Mouse (Mus musculus): Measurements from ENCODE around the gene Foxc2. TPM values are rescaled to one million over a fixed set of nuclear protein-coding genes. Genes with fewer than 3 reads are reported as not detected.

The Foxc2 gene
- polyA plus RNA-seq, 1 experiment = 0.80 TPM

GRCm38 (mm10) chr8:121118634-121119420 is 2.9 kb downstream of the Foxc2 start:
- no peak overlapping the region for H3K27ac ChIP-seq (ENCODE audit: control insufficient read depth, insufficient read depth, low read length)
- TF ChIP-seq CTCF (IDR thresholded peaks at IDR 0.05; ENCODE audit: borderline replicate concordance, control insufficient read depth, extremely low read depth, insufficient read depth, low read length, poor library complexity) (no peak), POLR2A (IDR thresholded peaks at IDR 0.05; ENCODE audit: control insufficient read depth, extremely low read depth, insufficient read depth, low read length, poor library complexity) (no peak)
- peaks cover 44% of the 10 kb centered on the region for H3K27me3 ChIP-seq (ENCODE audit: control insufficient read depth, insufficient read depth, low read length)
- H3K36me3 ChIP-seq (ENCODE audit: control insufficient read depth, insufficient read depth, low read length) = no peaks in the 10 kb centered on the region
- DNase-seq = no peak
- no peak overlapping the region for H3K4me3 ChIP-seq (ENCODE audit: control insufficient read depth, insufficient read depth, low read length)
- 22% methylated on average over 18 of the region's 18 CpGs for WGBS
- H3K4me1 ChIP-seq (replicated peaks; ENCODE audit: control insufficient read depth, insufficient read depth, low read length) = peaks cover 10% of the 10 kb centered on the region; the same call in 1 of the 2 replicates

GRCm38 (mm10) chr8:121119635-121120455 is 3.9 kb downstream of the Foxc2 start:
- 55% methylated on average over 12 of the region's 12 CpGs for WGBS
- no peak overlapping the region for H3K27ac ChIP-seq (ENCODE audit: control insufficient read depth, insufficient read depth, low read length)
- H3K27me3 ChIP-seq (ENCODE audit: control insufficient read depth, insufficient read depth, low read length) = peaks cover 42% of the 10 kb centered on the region
- H3K4me3 ChIP-seq (ENCODE audit: control insufficient read depth, insufficient read depth, low read length) = no peak overlapping the region
- no peak for TF ChIP-seq CTCF (IDR thresholded peaks at IDR 0.05; ENCODE audit: borderline replicate concordance, control insufficient read depth, extremely low read depth, insufficient read depth, low read length, poor library complexity)
- TF ChIP-seq POLR2A (IDR thresholded peaks at IDR 0.05; ENCODE audit: control insufficient read depth, extremely low read depth, insufficient read depth, low read length, poor library complexity) = no peak
- no peak for DNase-seq
- H3K4me1 ChIP-seq (replicated peaks; ENCODE audit: control insufficient read depth, insufficient read depth, low read length) = peaks cover 10% of the 10 kb centered on the region; the same call in 1 of the 2 replicates
- H3K36me3 ChIP-seq (ENCODE audit: control insufficient read depth, insufficient read depth, low read length) = no peaks in the 10 kb centered on the region

- H3K27ac ChIP-seq (ENCODE audit: control insufficient read depth, insufficient read depth, low read length) = no peak overlapping the region
- DNase-seq = no peak
- peaks cover 10% of the 10 kb centered on the region; the same call in 1 of the 2 replicates for H3K4me1 ChIP-seq (replicated peaks; ENCODE audit: control insufficient read depth, insufficient read depth, low read length)
- peaks cover 38% of the 10 kb centered on the region for H3K27me3 ChIP-seq (ENCODE audit: control insufficient read depth, insufficient read depth, low read length)
- 33% methylated on average over 17 of the region's 17 CpGs for WGBS
- no peak overlapping the region for H3K4me3 ChIP-seq (ENCODE audit: control insufficient read depth, insufficient read depth, low read length)
- no peaks in the 10 kb centered on the region for H3K36me3 ChIP-seq (ENCODE audit: control insufficient read depth, insufficient read depth, low read length)
- TF ChIP-seq CTCF (IDR thresholded peaks at IDR 0.05; ENCODE audit: borderline replicate concordance, control insufficient read depth, extremely low read depth, insufficient read depth, low read length, poor library complexity) (no peak), POLR2A (IDR thresholded peaks at IDR 0.05; ENCODE audit: control insufficient read depth, extremely low read depth, insufficient read depth, low read length, poor library complexity) (no peak)
Observed at GRCm38 (mm10) chr8:121120456-121121419, 4.8 kb downstream of the Foxc2 start.

- H3K4me1 ChIP-seq (replicated peaks; ENCODE audit: control insufficient read depth, insufficient read depth, low read length) = 0 out of 2 replicates have a peak, but pooled peaks cover 5% of the 10 kb centered on the region
- 62% methylated on average over 8 of the region's 8 CpGs for WGBS
- DNase-seq = no peak
- peaks cover 33% of the 10 kb centered on the region for H3K27me3 ChIP-seq (ENCODE audit: control insufficient read depth, insufficient read depth, low read length)
- no peak overlapping the region for H3K27ac ChIP-seq (ENCODE audit: control insufficient read depth, insufficient read depth, low read length)
- no peak for TF ChIP-seq POLR2A (IDR thresholded peaks at IDR 0.05; ENCODE audit: control insufficient read depth, extremely low read depth, insufficient read depth, low read length, poor library complexity)
- no peak for TF ChIP-seq CTCF (IDR thresholded peaks at IDR 0.05; ENCODE audit: borderline replicate concordance, control insufficient read depth, extremely low read depth, insufficient read depth, low read length, poor library complexity)
- H3K4me3 ChIP-seq (ENCODE audit: control insufficient read depth, insufficient read depth, low read length) = no peak overlapping the region
- no peaks in the 10 kb centered on the region for H3K36me3 ChIP-seq (ENCODE audit: control insufficient read depth, insufficient read depth, low read length)
Observed at GRCm38 (mm10) chr8:121121704-121122103, 5.7 kb downstream of the Foxc2 start.

- Histone ChIP-seq H3K27me3 (ENCODE audit: control insufficient read depth, insufficient read depth, low read length) (peaks cover 28% of the 10 kb centered on the region), H3K27ac (ENCODE audit: control insufficient read depth, insufficient read depth, low read length) (no peak overlapping the region), H3K4me3 (ENCODE audit: control insufficient read depth, insufficient read depth, low read length) (no peak overlapping the region), H3K36me3 (ENCODE audit: control insufficient read depth, insufficient read depth, low read length) (no peaks in the 10 kb centered on the region), H3K4me1 (replicated peaks; ENCODE audit: control insufficient read depth, insufficient read depth, low read length) (0 out of 2 replicates have a peak, but pooled peaks cover 5% of the 10 kb centered on the region)
- TF ChIP-seq POLR2A (IDR thresholded peaks at IDR 0.05; ENCODE audit: control insufficient read depth, extremely low read depth, insufficient read depth, low read length, poor library complexity) (no peak), CTCF (IDR thresholded peaks at IDR 0.05; ENCODE audit: borderline replicate concordance, control insufficient read depth, extremely low read depth, insufficient read depth, low read length, poor library complexity) (no peak)
- no peak for DNase-seq
- WGBS = 68% methylated on average over 7 of the region's 7 CpGs
Observed at GRCm38 (mm10) chr8:121122368-121122767, 6.4 kb downstream of the Foxc2 start.
